Mouse (Mus musculus): Measurements from ENCODE around the gene Cadps2.

The Cadps2 gene

GRCm38 (mm10) chr6:23839009-23839811 is at the start of gene Cadps2:
TSS of gene Cadps2 (minus strand) at chr6:23839421.
- peak; percentile 78 for DNase-seq

GRCm38 (mm10) chr6:23886418-23886817 is 47.2 kb upstream of the Cadps2 start:
- DNase-seq: no peak

- no peak for DNase-seq
These were observed 37.7 kb upstream of the Cadps2 start for GRCm38 (mm10) chr6:23876765-23877408.

- no peak for DNase-seq
These were observed 37.1 kb upstream of the Cadps2 start for GRCm38 (mm10) chr6:23876363-23876762.

GRCm38 (mm10) chr6:23873812-23874211 is 34.6 kb upstream of the Cadps2 start:
- DNase-seq: peak; percentile 90

- no peak for DNase-seq
These were observed 34.0 kb upstream of the Cadps2 start for GRCm38 (mm10) chr6:23873231-23873630.

- DNase-seq: no peak
These were observed 30.8 kb upstream of the Cadps2 start for GRCm38 (mm10) chr6:23869971-23870370.

GRCm38 (mm10) chr6:23866298-23866697 is 27.1 kb upstream of the Cadps2 start:
- no peak for DNase-seq

- no peak for DNase-seq
These were observed 14.2 kb upstream of the Cadps2 start for GRCm38 (mm10) chr6:23853464-23853863.

GRCm38 (mm10) chr6:23840001-23840400 is 780 bp upstream of the Cadps2 start:
- DNase-seq: peak; percentile 63

- peak; percentile 69 for DNase-seq
These were observed 716 bp downstream of the Cadps2 start for GRCm38 (mm10) chr6:23838401-23839008.

- no peak for DNase-seq
These were observed 1.6 kb downstream of the Cadps2 start for GRCm38 (mm10) chr6:23837631-23838030.

GRCm38 (mm10) chr6:23837127-23837526 is 2.1 kb downstream of the Cadps2 start:
- peak; percentile 36 for DNase-seq

GRCm38 (mm10) chr6:23836694-23837093 is 2.5 kb downstream of the Cadps2 start:
- no peak for DNase-seq

GRCm38 (mm10) chr6:23835552-23835951 is 3.7 kb downstream of the Cadps2 start:
- peak; percentile 48 for DNase-seq

- DNase-seq: no peak
These were observed 8.5 kb downstream of the Cadps2 start for GRCm38 (mm10) chr6:23830741-23831140.

- no peak for DNase-seq
These were observed 9.9 kb downstream of the Cadps2 start for GRCm38 (mm10) chr6:23829338-23829737.

- peak; percentile 77 for DNase-seq
These were observed 17.4 kb downstream of the Cadps2 start for GRCm38 (mm10) chr6:23821819-23822218.

GRCm38 (mm10) chr6:23810087-23810486 is 29.1 kb downstream of the Cadps2 start:
- no peak for DNase-seq

- no peak for DNase-seq
These were observed 29.9 kb downstream of the Cadps2 start for GRCm38 (mm10) chr6:23809344-23809743.

GRCm38 (mm10) chr6:23805333-23805732 is 33.9 kb downstream of the Cadps2 start:
- no peak for DNase-seq

GRCm38 (mm10) chr6:23791822-23792221 is 47.4 kb downstream of the Cadps2 start:
- no peak for DNase-seq

- peak; percentile 38 for DNase-seq
These were observed 61.6 kb downstream of the Cadps2 start for GRCm38 (mm10) chr6:23777641-23778040.

- DNase-seq: no peak
These were observed 77.0 kb downstream of the Cadps2 start for GRCm38 (mm10) chr6:23762204-23762603.

All from cerebellum, adult 11-12 months (tissue).